Mouse (Mus musculus) CD8-positive naive resting alpha-beta T cell, adult 2 months (primary cell): ENCODE data around the gene Ccr4.
"Not testable (repeated sequence)": the region's sequence is repeated elsewhere in the genome, so short reads cannot be mapped to it uniquely, and the experiment has no call there.

ENCODE experiments used
- DNase-seq, 2 experiments: peaks; one replicate each; pipeline ENCODE4 v3.0.0; 2022; ENCODE audit warnings: low read depth in 2 of 2, low spot score in 2 of 2

Gene Ccr4

DNA sequence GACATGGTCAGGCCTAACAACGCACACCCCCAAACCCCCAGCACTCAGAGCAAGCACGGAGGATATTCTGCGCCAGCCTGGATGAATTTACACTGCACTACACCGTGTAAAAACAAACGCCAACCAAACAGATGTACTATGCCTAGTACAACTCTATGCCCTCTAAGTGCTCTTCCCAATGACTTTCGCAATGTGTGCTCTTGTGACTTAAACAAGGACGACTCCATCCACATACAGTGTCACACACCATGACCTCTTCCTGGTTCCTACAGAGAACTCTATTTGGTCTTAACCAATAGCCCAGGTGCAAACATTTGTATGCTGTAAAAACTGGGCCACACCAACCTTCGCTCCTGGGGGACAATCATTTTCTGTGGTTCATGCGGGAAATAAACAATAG is 17.8 kb upstream of the Ccr4 start:
- no peak for DNase-seq

DNA sequence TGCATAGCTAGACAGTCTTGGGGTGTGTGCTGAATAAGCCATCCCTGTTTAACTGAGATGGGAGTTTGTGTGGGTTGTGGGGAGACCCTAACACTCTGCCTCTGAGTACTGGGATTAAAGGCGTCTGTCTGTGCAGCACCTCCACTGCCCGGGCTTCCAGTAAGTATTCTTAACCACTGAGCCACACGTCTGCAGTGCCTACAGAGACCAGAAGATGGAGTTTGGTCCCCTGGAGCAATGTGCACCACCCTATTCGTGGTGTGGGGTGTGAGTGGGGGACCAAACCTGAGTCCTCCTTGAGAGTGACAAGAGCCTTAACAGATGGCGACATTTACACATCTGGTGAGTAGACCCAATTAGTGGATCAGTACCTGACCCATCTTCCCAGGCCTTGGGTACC is 17.3 kb upstream of the Ccr4 start:
- no peak for DNase-seq

DNA sequence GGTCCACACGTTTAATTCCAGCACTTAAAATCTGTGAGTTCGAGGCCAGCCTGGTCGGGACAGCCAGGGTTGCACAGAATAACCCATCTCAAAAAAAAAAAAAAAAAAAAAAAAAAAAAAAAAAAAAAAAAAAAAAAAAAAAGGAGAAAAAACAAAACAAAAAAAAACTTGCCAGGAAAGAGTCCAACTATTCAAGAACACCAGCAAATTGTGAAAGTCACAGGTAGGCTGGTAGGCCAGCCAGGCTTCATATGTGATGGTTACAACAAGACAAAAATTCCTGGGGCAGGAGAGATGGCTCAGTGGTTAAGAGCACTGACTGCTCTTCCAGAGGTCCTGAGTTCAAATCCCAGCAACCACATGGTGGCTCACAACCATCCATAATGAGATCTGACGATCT is 15.8 kb upstream of the Ccr4 start:
- DNase-seq = not testable (repeated sequence)

DNA sequence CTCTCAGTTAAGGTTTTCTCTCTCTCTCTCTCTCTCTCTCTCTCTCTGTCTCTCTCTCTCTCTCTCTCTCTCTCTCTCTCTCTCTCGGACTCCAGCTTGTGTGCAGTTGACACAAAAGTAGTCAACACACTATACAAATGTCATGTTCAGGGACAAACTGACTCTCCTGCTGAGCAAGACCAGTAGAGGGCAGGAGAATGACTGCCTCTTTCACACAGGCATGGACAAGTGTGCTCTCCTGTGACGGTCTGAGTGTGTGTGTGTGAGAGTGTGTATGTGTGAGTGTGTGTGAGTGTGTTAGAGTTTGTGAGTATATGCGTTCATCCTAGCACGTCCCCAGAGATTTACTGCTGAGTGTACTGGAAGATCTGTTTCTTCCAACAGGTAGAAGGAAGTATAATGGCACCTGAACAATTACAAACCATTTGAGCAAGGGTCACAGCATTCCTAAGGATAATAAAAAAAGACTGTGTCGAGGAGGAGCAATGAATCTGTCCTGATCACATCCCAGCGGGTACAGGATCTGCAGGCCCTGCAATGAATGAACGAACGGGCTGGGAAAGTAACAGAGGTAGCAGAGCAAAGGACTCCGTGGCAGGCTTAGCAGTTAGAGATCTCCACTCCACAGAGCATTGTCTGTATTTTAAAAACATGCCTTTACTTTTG is 14.2 kb upstream of the Ccr4 start:
- no peak for DNase-seq

- no peak for DNase-seq
Measured at GRCm38 (mm10) chr9:114517924-114518497, 13.3 kb upstream of the Ccr4 start.

GRCm38 (mm10) chr9:114515364-114515763 is 10.6 kb upstream of the Ccr4 start, which contains the start of gene C130032M10Rik:
Gene C130032M10Rik, plus strand, starts transcription at chr9:114515697.
- DNase-seq = no peak

DNA sequence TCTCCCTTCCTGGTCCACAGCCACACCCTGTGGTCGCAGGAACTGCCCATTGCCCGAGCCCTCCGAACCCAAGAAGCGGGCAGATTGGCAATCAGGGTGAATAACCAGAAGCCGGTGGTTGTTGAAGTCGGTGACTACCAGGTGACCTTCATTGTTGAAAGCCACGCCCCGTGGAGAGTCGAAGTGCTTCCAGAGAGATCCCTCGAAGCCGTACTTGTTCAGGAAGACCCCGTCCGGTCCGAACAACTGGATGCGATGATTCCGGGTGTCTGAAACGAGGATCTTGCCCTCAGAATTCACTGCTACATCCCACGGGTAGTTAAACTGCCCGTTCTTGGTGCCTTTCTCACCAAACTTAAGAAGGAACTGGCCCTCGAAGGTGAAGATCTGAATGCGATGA is 8.1 kb upstream of the Ccr4 start:
- DNase-seq = no peak

DNA sequence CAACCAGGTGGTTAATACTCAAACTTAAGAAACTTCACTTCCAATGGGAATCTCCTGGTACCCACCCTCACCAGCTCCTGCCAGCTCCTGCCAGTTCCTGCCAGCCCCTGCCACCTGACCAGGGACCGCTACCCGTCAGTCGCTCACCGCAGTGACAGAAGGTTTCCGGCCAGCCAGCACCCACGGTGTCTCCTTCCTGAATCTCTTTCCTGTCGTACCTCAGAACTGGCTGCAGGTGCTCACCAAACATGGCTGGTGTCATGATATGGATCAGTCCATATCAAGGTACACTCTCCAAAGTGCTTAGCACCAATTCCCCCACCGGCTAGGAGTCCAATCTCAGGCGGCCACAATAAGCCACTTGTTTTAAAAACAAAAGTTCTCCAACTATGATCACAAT is 5.1 kb upstream of the Ccr4 start:
- DNase-seq = peak; percentile 24 to 45

DNA sequence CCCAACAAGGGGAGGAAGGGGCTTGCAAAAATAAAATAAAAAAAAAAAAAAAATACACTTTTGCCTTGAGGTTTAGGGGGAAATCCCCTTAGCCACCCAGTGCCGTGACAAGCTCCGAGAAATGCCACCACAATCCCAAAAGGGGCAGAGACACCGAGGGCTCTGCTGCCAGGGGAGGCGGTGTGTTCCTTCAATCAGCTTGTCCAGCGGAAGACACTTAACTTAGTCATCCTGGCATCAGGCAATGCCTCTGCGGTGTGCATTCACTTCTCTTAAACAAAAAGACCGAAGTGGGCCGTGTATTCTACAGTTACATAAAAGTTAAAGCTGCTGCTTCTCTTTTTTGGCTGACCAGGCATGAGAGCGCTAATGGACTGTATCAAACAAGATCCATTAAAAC is 2.7 kb upstream of the Ccr4 start:
- peak in 1 of 2 experiments; percentile 12 for DNase-seq

GRCm38 (mm10) chr9:114506564-114506963 is 1.8 kb upstream of the Ccr4 start:
- no peak for DNase-seq

DNA sequence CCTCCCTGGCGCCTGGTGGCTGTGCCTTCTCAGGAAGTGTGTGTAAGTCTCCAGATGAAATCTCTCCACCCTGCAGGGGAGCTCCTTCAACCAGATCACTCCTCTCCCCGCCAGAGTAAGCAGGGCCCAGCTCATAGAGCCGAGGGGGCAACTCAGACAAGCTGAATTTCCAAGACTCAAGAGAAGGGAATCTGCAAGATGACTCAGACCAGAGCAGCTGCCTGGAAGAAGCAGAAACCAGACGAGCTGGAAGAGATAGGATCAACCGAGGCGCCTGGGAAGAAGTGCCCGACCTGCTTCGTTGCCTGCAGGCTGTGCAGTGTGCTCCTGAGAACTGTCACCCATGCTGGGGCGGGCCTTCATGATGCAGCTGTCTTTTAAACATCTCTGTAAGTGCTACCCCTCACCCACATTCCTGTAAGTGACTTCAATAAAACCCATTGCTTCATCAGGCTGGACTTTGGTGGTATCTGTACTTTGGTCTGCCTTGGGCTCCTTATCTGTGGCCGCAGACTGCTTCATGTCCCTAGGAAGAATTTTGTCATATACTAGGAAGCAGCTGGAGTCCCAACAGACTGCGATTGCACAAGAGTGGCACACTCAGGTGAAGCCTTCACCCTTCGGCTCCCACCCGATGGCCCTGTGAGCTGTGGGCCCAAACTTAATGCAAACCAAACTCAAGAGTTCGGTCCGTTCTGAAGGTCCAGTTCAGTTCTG is 1.8 kb downstream of the Ccr4 start:
- DNase-seq = no peak

DNA sequence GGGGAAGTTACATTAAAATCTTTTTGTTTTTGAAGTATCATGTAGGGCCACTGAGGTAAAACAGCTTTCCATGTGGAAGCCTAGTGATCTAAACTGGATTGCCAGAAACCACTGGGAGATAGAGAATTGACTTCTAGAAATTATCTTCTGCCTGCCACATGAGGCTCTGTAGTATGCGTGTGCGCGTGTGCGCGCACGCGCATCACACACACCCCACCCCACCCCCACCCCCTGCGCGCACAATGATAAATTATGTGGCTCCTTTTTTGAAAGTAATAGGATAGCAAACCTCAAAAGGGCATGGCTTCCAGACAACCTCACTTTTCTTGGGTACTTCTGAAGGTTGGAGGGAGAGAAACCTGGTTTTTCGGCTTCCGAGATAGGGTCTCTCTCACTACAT is 2.8 kb downstream of the Ccr4 start:
- no peak for DNase-seq

DNA sequence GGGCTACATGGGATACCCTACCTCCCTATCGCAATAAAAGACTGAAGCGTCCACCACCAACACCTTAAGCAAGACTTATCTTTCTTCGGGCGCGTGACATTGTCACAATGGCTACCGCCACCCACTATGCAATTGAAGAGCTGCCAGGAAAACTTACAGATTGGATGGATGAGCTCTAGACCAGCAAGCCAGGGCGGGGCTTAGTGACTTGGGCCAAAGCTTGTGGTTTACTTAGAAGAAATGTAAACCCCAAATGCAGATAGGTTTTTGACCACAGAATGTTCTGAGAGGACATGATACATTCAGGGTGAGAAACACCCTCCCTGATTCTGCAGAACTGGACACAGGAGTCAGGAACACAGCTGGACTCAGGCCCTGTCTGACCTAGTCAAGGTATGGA is 3.6 kb downstream of the Ccr4 start:
- DNase-seq = no peak

- peak; percentile 31 to 52 for DNase-seq
Measured at GRCm38 (mm10) chr9:114499783-114500515, 4.8 kb downstream of the Ccr4 start.

DNA sequence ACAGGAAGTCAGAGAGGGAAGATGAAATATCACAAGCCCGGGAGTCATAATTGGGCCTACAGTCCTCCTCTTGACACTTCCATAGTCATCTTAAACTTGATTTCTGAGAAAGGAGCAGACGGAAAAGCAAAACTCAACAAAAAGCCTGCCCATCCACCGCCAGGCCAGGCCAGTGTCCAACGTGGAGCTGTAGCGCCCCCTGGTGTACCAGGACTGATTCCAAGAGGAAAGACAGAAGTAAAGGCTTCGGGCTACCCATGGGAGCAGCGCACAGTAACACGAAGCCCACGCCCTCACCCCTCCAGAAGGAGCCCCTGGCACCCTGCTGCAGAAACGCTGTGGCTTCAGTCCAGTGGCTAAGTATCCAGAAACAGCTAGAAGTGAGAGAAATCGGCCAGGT is 6.5 kb downstream of the Ccr4 start:
- peak; percentile 88 to 89 for DNase-seq

GRCm38 (mm10) chr9:114496469-114496868 is 8.2 kb downstream of the Ccr4 start:
- peak; percentile 9 to 26 for DNase-seq

GRCm38 (mm10) chr9:114487481-114488258 is 17.0 kb downstream of the Ccr4 start:
- no peak for DNase-seq

DNA sequence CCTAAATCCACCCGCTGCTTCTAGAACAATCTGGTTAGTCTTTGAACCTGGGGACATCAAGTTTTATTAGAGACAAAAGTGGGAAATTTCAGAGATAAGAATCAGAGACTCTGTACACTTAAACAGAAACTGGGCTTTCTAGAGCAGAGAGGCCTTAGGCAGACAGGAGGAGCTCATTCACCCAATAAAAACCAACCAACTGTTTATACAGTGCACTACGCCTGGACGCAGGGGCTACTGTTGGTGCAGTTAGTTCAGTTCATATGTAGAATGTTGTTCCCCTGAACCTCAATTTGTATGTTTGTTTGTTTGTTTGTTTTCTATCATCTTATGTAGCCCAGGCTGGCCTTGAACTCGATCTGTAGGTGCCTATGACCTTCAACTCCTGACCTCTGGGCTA is 17.9 kb downstream of the Ccr4 start:
- no peak for DNase-seq

DNA sequence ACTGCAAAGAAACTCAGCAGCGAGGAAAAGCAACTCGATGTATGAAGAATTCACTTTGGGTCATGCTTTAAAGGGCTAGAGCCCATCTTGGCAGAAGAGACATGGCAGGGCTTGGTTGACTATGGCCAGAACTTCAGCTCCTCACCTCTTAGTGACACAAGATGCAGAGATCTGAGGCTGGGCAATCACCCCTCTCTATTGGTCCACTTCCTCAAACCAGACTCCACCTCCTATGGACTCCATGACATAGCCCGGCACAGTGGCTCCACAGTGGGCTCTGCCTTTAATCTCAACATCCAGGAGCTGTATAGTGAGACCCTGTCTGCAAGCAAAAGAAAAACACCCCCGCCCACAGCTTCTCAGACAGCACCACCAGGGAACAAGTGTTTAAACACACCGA is 19.9 kb downstream of the Ccr4 start:
- no peak for DNase-seq

- DNase-seq = no peak
Measured at GRCm38 (mm10) chr9:114480940-114481339, 23.8 kb downstream of the Ccr4 start.

- DNase-seq = no peak
Measured at GRCm38 (mm10) chr9:114477019-114477418, 27.7 kb downstream of the Ccr4 start.
